Mouse (Mus musculus) kidney, embryonic 15.5 days (tissue): ENCODE data around the gene Sft2d2. TPM values are rescaled to one million over a fixed set of nuclear protein-coding genes. Genes with fewer than 3 reads are reported as not detected.

ENCODE experiments used
- ATAC-seq: fragments of 200-750 bp; cut with Nextera tagmentation; replicated peaks from 2 replicates; pipeline ENCODE4 v1.8.0; 2017; ENCODE audit warnings: moderate TSS enrichment; ENCODE audit not compliant: low FRiP score
- H3K27ac ChIP-seq: fragments of 300-500 bp; sonication (generic); 2 replicates; pipeline ENCODE4 v1.5.1; 2015; ENCODE audit warnings: mild to moderate bottlenecking, inconsistent platforms
- H3K27me3 ChIP-seq: fragments of 300-500 bp; sonication (generic); 2 replicates; pipeline ENCODE4 v1.6.1; 2015; ENCODE audit warnings: inconsistent platforms
- H3K36me3 ChIP-seq: fragments of 300-500 bp; sonication (generic); 2 replicates; pipeline ENCODE4 v1.6.1; 2015; ENCODE audit warnings: inconsistent platforms
- H3K4me1 ChIP-seq: fragments of 300-500 bp; sonication (generic); 2 replicates; pipeline ENCODE4 v1.6.1; 2015; ENCODE audit warnings: inconsistent platforms
- H3K4me2 ChIP-seq: fragments of 300-500 bp; sonication (generic); 2 replicates; pipeline ENCODE4 v1.6.1; 2015; ENCODE audit warnings: moderate library complexity, mild to moderate bottlenecking, inconsistent platforms
- H3K4me3 ChIP-seq: fragments of 300-500 bp; sonication (generic); replicated peaks from 2 replicates; pipeline ENCODE4 v1.5.1; 2015; ENCODE audit warnings: mild to moderate bottlenecking, inconsistent platforms
- H3K9ac ChIP-seq: fragments of 300-500 bp; sonication (generic); 2 replicates; pipeline ENCODE4 v1.6.1; 2015; ENCODE audit warnings: mild to moderate bottlenecking, inconsistent platforms
- H3K9me3 ChIP-seq: fragments of 300-500 bp; sonication (generic); replicated peaks from 2 replicates; pipeline ENCODE4 v1.6.1; 2016; ENCODE audit warnings: inconsistent platforms
- WGBS: fragments of 180-500 bp; shearing (Covaris S2); methylation state at CpG from one replicate; pipeline ENCODE4 v1.1.7; 2015; ENCODE audit warnings: mixed read lengths; 5-methylcytosine and 5-hydroxymethylcytosine counted together
- polyA plus RNA-seq: library from polyadenylated mRNA; unstranded; fragments of >200 nt; fragmentation: Nextera tagmentation; extraction: Ambion mirVana; gene quantifications from 2 replicates; pipeline ENCODE4 v1.2.1, GENCODE M21; 2015

Sft2d2 gene
- 22.8 and 23.5 TPM in 2 replicates for polyA plus RNA-seq

- under 1% methylated on average over 69 of the region's 69 CpGs for WGBS
Measured at GRCm38 (mm10) chr1:165193880-165194661, at the start of gene Sft2d2. Gene Sft2d2 (minus strand): TSS chr1:165194438.

GRCm38 (mm10) chr1:165236321-165237298 lies 42.4 kb upstream of the Sft2d2 start, which contains the start of gene Tiprl:
Gene Tiprl (minus strand): TSS chr1:165236996.
- Histone ChIP-seq H3K36me3 (no peaks in the 10 kb centered on the region), H3K4me2 (peak within 1 kb of the TSS; percentile 81), H3K4me1 (peaks cover 19% of the 10 kb centered on the region), H3K4me3 (peak within 1 kb of the TSS; percentile 77), H3K27ac (peak within 1 kb of the TSS; percentile 95), H3K9ac (peak within 1 kb of the TSS; percentile 81), H3K27me3 (no peaks in the 10 kb centered on the region), H3K9me3 (no peaks in the 10 kb centered on the region)
- peak; percentile 100 for ATAC-seq
- under 1% methylated on average over 75 of the region's 76 CpGs for WGBS

More at GRCm38 (mm10) chr1:165193880-165194661, at the start of gene Sft2d2:
- Histone ChIP-seq H3K4me2 (peak within 1 kb of the TSS; percentile 76), H3K9ac (peak within 1 kb of the TSS; percentile 76), H3K9me3 (no peaks in the 10 kb centered on the region), H3K36me3 (no peaks in the 10 kb centered on the region), H3K4me1 (peaks cover 28% of the 10 kb centered on the region), H3K27ac (peak within 1 kb of the TSS; percentile 94), H3K4me3 (peak within 1 kb of the TSS; percentile 58), H3K27me3 (no peaks in the 10 kb centered on the region)
- peak; percentile 95 for ATAC-seq

GRCm38 (mm10) chr1:165235846-165236245 lies 41.6 kb upstream of the Sft2d2 start:
- 9% methylated on average over 10 of the region's 10 CpGs for WGBS
- Histone ChIP-seq H3K4me1 (peaks cover 19% of the 10 kb centered on the region), H3K9ac (peak overlapping the region; percentile 81), H3K4me3 (peak overlapping the region; percentile 77), H3K36me3 (no peaks in the 10 kb centered on the region), H3K27ac (peak overlapping the region; percentile 95; the same call in 1 of the 2 replicates), H3K4me2 (peak overlapping the region; percentile 81), H3K27me3 (no peaks in the 10 kb centered on the region), H3K9me3 (no peaks in the 10 kb centered on the region)
- no peak for ATAC-seq

- Histone ChIP-seq H3K36me3 (no peaks in the 10 kb centered on the region), H3K4me1 (peaks cover 22% of the 10 kb centered on the region), H3K27me3 (no peaks in the 10 kb centered on the region), H3K9ac (no peak overlapping the region), H3K27ac (no peak overlapping the region), H3K4me2 (no peak overlapping the region), H3K4me3 (no peak overlapping the region), H3K9me3 (no peaks in the 10 kb centered on the region)
- no peak for ATAC-seq
- WGBS = 77% methylated on average over 2 of the region's 2 CpGs
Measured at GRCm38 (mm10) chr1:165233806-165234205, 39.6 kb upstream of the Sft2d2 start.

- H3K9ac ChIP-seq = no peak overlapping the region
- no peak overlapping the region for H3K4me3 ChIP-seq
- no peak overlapping the region for H3K4me2 ChIP-seq
- ATAC-seq = no peak
- peaks cover 14% of the 10 kb centered on the region for H3K4me1 ChIP-seq
- peaks cover 13% of the 10 kb centered on the region for H3K36me3 ChIP-seq
- no peaks in the 10 kb centered on the region for H3K27me3 ChIP-seq
- 92% methylated on average over 4 of the region's 4 CpGs for WGBS
- no peaks in the 10 kb centered on the region for H3K9me3 ChIP-seq
- no peak overlapping the region for H3K27ac ChIP-seq
Measured at GRCm38 (mm10) chr1:165230691-165231090, 36.5 kb upstream of the Sft2d2 start.

- Histone ChIP-seq H3K4me2 (no peak overlapping the region), H3K36me3 (peaks cover 22% of the 10 kb centered on the region), H3K27ac (no peak overlapping the region), H3K4me3 (no peak overlapping the region), H3K9ac (no peak overlapping the region), H3K9me3 (no peaks in the 10 kb centered on the region), H3K27me3 (no peaks in the 10 kb centered on the region), H3K4me1 (peaks cover 8% of the 10 kb centered on the region)
- ATAC-seq = no peak
- WGBS = 89% methylated on average over 9 of the region's 9 CpGs
Measured at GRCm38 (mm10) chr1:165229577-165229976, 35.3 kb upstream of the Sft2d2 start.

GRCm38 (mm10) chr1:165217023-165217589 lies 22.9 kb upstream of the Sft2d2 start:
- H3K4me3 ChIP-seq = no peak overlapping the region
- no peaks in the 10 kb centered on the region for H3K27me3 ChIP-seq
- H3K4me2 ChIP-seq = no peak overlapping the region
- H3K27ac ChIP-seq = no peak overlapping the region
- H3K36me3 ChIP-seq = peaks cover 85% of the 10 kb centered on the region
- no peak overlapping the region for H3K9ac ChIP-seq
- ATAC-seq = no peak
- H3K4me1 ChIP-seq = no peaks in the 10 kb centered on the region
- H3K9me3 ChIP-seq = no peaks in the 10 kb centered on the region
- 98% methylated on average over 2 of the region's 2 CpGs for WGBS

GRCm38 (mm10) chr1:165215831-165216230 lies 21.6 kb upstream of the Sft2d2 start:
- peaks cover 72% of the 10 kb centered on the region for H3K36me3 ChIP-seq
- 80% methylated on average over 7 of the region's 7 CpGs for WGBS
- H3K9me3 ChIP-seq = no peaks in the 10 kb centered on the region
- no peaks in the 10 kb centered on the region for H3K27me3 ChIP-seq
- H3K4me1 ChIP-seq = no peaks in the 10 kb centered on the region
- H3K4me2 ChIP-seq = no peak overlapping the region
- H3K4me3 ChIP-seq = no peak overlapping the region
- H3K27ac ChIP-seq = no peak overlapping the region
- H3K9ac ChIP-seq = no peak overlapping the region
- no peak for ATAC-seq

- H3K9ac ChIP-seq = no peak overlapping the region
- no peaks in the 10 kb centered on the region for H3K9me3 ChIP-seq
- no peaks in the 10 kb centered on the region for H3K36me3 ChIP-seq
- H3K27me3 ChIP-seq = no peaks in the 10 kb centered on the region
- 0 out of 2 replicates have a peak, but pooled peaks have one; percentile 28 for ATAC-seq
- 0 out of 2 replicates have a peak overlapping the region, but pooled peaks have one; percentile 1 for H3K27ac ChIP-seq
- no peak overlapping the region for H3K4me2 ChIP-seq
- H3K4me1 ChIP-seq = peaks cover 14% of the 10 kb centered on the region
- no peak overlapping the region for H3K4me3 ChIP-seq
- 3% methylated on average over 2 of the region's 2 CpGs for WGBS
Measured at GRCm38 (mm10) chr1:165205591-165205990, 11.4 kb upstream of the Sft2d2 start.

GRCm38 (mm10) chr1:165203488-165204035 lies 9.3 kb upstream of the Sft2d2 start:
- no peak overlapping the region for H3K27ac ChIP-seq
- H3K27me3 ChIP-seq = no peaks in the 10 kb centered on the region
- no peak for ATAC-seq
- H3K4me1 ChIP-seq = peaks cover 14% of the 10 kb centered on the region
- no peaks in the 10 kb centered on the region for H3K9me3 ChIP-seq
- 28% methylated on average over 2 of the region's 2 CpGs for WGBS
- H3K4me3 ChIP-seq = no peak overlapping the region
- H3K36me3 ChIP-seq = no peaks in the 10 kb centered on the region
- no peak overlapping the region for H3K4me2 ChIP-seq
- H3K9ac ChIP-seq = no peak overlapping the region

GRCm38 (mm10) chr1:165201445-165202012 lies 7.3 kb upstream of the Sft2d2 start:
- 80% methylated on average over 4 of the region's 4 CpGs for WGBS
- Histone ChIP-seq H3K9me3 (no peaks in the 10 kb centered on the region), H3K27ac (no peak overlapping the region), H3K4me2 (no peak overlapping the region), H3K27me3 (no peaks in the 10 kb centered on the region), H3K4me1 (peaks cover 13% of the 10 kb centered on the region), H3K9ac (no peak overlapping the region), H3K36me3 (no peaks in the 10 kb centered on the region), H3K4me3 (no peak overlapping the region)
- no peak for ATAC-seq
